12 mouse cellular contexts compared by ENCODE assay signal in genomic region chr7:79544281-79545065, GRCm38 (mm10).
A peak's percentile ranks its signal among the peaks of the same experiment; 100 is the strongest.
DNase-seq lines count a peak whose midpoint lies in the region; ATAC-seq and TF ChIP-seq lines count a peak whose summit lies in the region.
"Had no signal": no experiment of that assay in that cellular context is flagged by ENCODE, and none has a peak within 500 bp of the region (broad histone marks: within the 10 kb centered on the region; RNA-seq: fewer than 3 reads in every experiment).

No protein-coding gene starts in this region.

- ATAC-seq in hindbrain, embryonic 15.5 days (ENCODE audit: low FRiP score, low read depth): no peak
- ATAC-seq in lung, postnatal 0 days: no peak

- H3K4me2 ChIP-seq in hindbrain, embryonic 15.5 days: peak overlapping the region; percentile 62
- no peak overlapping the region for H3K4me2 ChIP-seq in lung, postnatal 0 days (replicated peaks; ENCODE audit: low read depth, low read length)

- no peak for TF ChIP-seq EP300 in lung, postnatal 0 days (IDR thresholded peaks at IDR 0.05)

- H3K36me3 ChIP-seq in forebrain, embryonic 10.5 days (replicated peaks): no peaks in the 10 kb centered on the region
- H3K36me3 ChIP-seq in hindbrain, embryonic 15.5 days: no peaks in the 10 kb centered on the region
- H3K36me3 ChIP-seq in lung, postnatal 0 days (ENCODE audit: insufficient read depth, low read length): no peaks in the 10 kb centered on the region
- H3K36me3 ChIP-seq: G1E had no signal

- no peak overlapping the region for H3K9ac ChIP-seq in hindbrain, embryonic 15.5 days
- no peak overlapping the region for H3K9ac ChIP-seq in lung, postnatal 0 days (replicated peaks; ENCODE audit: low read depth)

- H3K27ac ChIP-seq in forebrain, embryonic 10.5 days: peak overlapping the region; percentile 96
- peak overlapping the region; percentile 85 for H3K27ac ChIP-seq in hindbrain, embryonic 15.5 days (replicated peaks)
- H3K27ac ChIP-seq in lung, postnatal 0 days (ENCODE audit: low read length): no peak overlapping the region

- 2% methylated on average over 37 of the region's 37 CpGs for WGBS in forebrain, embryonic 10.5 days
- 8% methylated on average over 37 of the region's 37 CpGs for WGBS in hindbrain, embryonic 15.5 days
- WGBS in lung, postnatal 0 days: 3% methylated on average over 37 of the region's 37 CpGs

- peak overlapping the region; percentile 46 for H3K4me3 ChIP-seq in forebrain, embryonic 10.5 days
- no peak overlapping the region; the same call in 1 of the 2 replicates for H3K4me3 ChIP-seq in hindbrain, embryonic 15.5 days
- H3K4me3 ChIP-seq in lung, postnatal 0 days (ENCODE audit: low read depth, low read length): no peak overlapping the region

- H3K4me1 ChIP-seq in forebrain, embryonic 10.5 days: peaks cover 76% of the 10 kb centered on the region
- peaks cover 39% of the 10 kb centered on the region for H3K4me1 ChIP-seq in hindbrain, embryonic 15.5 days (replicated peaks)
- H3K4me1 ChIP-seq in lung, postnatal 0 days (ENCODE audit: insufficient read depth, low read depth, low read length): no peaks in the 10 kb centered on the region

- intact Hi-C loops in gastrocnemius, postnatal 14 days (cut with DNase I; ENCODE audit: low total_unique reads): loop anchor here (5.0 kb wide), 1 partner anchor 47 kb away; no protein-coding TSS in a partner anchor

- H3K9me3 ChIP-seq in forebrain, embryonic 10.5 days: no peaks in the 10 kb centered on the region
- no peaks in the 10 kb centered on the region for H3K9me3 ChIP-seq in hindbrain, embryonic 15.5 days
- H3K9me3 ChIP-seq in lung, postnatal 0 days (ENCODE audit: low read length): no peaks in the 10 kb centered on the region
- H3K9me3 ChIP-seq: G1E had no signal

- H3K27me3 ChIP-seq in forebrain, embryonic 10.5 days (ENCODE audit: poor library complexity, severe bottlenecking): peaks cover 100% of the 10 kb centered on the region
- peaks cover 13% of the 10 kb centered on the region; the same call in 1 of the 2 replicates for H3K27me3 ChIP-seq in hindbrain, embryonic 15.5 days
- H3K27me3 ChIP-seq in lung, postnatal 0 days (replicated peaks; ENCODE audit: insufficient read depth, low read length): peaks cover 66% of the 10 kb centered on the region

- TF ChIP-seq CTCF in lung, postnatal 0 days (IDR thresholded peaks at IDR 0.05): no peak

- peak; percentile 11 for DNase-seq in cerebellum, adult 9-11 months
- DNase-seq in cerebellum, adult 9-10 months: no peak
- DNase-seq in forebrain, embryonic 10.5 days (ENCODE audit: extremely low spot score, low spot score): peak; percentile 72
- DNase-seq in neural tube, embryonic 10.5 days (ENCODE audit: extremely low spot score, low spot score): peak; percentile 62
- DNase-seq in gastrocnemius, postnatal 14 days: no peak
- no peak for DNase-seq in cerebellum, postnatal 4 days (ENCODE audit: low spot score in 2 of 2)
- no peak for DNase-seq in lung, postnatal 0 days (ENCODE audit: low spot score)
- DNase-seq: cerebellum, adult 11 months; heart, adult 18-20 months; thymus, postnatal 36 days had no signal

Comparison
In these comparisons a context has a peak if more than half of its experiments do, and no peak if none do; other contexts are left out.
1. DNase-seq: peak in cerebellum, adult 9-11 months (single experiment), forebrain, embryonic 10.5 days (single experiment) and neural tube, embryonic 10.5 days (single experiment); none in cerebellum, adult 9-10 months (single experiment), gastrocnemius, postnatal 14 days (single experiment), cerebellum, postnatal 4 days (0 of 2) and lung, postnatal 0 days (single experiment).